Mouse (Mus musculus) cerebellum, adult (tissue): ENCODE results near the gene Bicral.

Source experiments
- ATAC-seq: cut with Nextera tagmentation; 2 replicates; pipeline ENCODE4 v1.9.2; 2017; ENCODE audit warnings: mild to moderate bottlenecking, moderate library complexity, mixed read lengths; ENCODE audit not compliant: insufficient number of reproducible peaks, low FRiP score, low TSS enrichment

The Bicral gene

GRCm38 (mm10) chr17:46857903-46858748 is at the start of gene Bicral:
Bicral (minus strand) TSS chr17:46858482.
- 0 out of 2 replicates have a peak, but pooled peaks have one; percentile 18 for ATAC-seq

DNA sequence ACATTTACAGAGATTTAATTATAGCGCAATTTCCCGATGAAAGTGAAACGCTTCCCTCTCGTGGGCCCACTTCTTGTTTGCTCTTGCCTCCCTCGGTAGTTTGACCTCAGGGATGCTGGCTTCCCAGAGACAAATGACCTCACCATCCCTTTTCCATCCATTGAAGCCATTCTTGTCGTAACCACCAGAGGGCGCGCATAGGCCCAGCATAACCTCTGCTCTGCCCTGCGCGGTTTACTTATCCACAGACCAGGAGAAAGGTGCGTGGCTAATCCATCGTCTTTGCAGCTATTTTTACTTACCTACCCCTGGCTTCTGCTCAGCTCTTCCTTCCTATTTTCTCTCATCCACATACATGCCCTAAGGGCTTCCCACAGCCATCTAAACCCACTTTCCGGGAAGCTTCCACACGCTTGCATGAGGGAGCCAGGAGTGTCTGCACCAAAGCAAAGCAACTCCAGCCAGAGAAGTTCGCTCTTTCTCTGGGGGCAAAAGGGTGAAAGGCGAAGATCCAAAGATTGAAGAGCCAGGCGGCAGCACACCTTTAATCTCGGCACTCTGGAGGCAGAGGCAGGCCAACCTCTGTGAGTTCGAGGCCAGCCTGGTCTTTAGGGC is 45.7 kb upstream of the Bicral start:
- peak; percentile 88; the same call in 1 of the 2 replicates for ATAC-seq

DNA sequence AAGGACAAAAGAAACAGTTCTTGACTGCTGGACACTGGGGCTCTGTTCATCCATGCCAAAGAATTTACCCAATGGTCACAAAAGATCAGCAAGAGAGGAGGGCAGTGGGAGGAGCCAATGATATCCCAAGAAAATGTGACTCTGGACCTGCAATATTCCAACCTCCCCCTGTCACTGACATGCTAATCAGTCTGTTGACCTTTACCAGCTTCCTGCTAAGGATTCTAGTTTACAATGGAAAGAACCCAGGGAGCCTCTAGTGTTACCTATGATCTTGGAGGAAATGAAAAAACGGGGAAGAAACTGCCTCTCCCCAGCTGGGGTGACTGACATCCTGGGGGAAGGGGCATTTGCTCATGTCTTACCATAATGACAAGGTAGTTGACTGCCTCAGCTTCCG is 42.7 kb upstream of the Bicral start:
- no peak for ATAC-seq

GRCm38 (mm10) chr17:46897221-46897950 is 39.1 kb upstream of the Bicral start:
- no peak for ATAC-seq

DNA sequence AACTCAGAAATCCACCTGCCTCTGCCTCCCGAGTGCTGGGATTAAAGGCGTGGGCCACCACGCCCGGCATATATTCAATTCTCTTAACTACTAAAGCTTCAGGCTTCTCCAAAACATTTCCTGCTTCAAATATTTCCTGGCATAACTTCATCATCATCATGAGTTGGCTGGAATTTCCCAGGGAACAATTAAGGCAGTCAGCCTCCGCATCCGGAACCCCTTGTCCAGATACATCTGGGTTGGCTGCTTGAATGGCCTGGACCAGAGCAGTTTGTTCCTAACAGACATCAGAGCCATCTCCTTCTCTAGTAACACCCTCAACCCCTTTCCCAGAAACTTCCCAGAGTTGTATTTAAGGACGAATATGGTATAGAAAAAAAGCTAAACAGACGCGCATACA is 37.1 kb upstream of the Bicral start:
- ATAC-seq = no peak

- peak; percentile 0; the same call in 1 of the 2 replicates for ATAC-seq
Measured at GRCm38 (mm10) chr17:46890843-46891594, 32.7 kb upstream of the Bicral start.

DNA sequence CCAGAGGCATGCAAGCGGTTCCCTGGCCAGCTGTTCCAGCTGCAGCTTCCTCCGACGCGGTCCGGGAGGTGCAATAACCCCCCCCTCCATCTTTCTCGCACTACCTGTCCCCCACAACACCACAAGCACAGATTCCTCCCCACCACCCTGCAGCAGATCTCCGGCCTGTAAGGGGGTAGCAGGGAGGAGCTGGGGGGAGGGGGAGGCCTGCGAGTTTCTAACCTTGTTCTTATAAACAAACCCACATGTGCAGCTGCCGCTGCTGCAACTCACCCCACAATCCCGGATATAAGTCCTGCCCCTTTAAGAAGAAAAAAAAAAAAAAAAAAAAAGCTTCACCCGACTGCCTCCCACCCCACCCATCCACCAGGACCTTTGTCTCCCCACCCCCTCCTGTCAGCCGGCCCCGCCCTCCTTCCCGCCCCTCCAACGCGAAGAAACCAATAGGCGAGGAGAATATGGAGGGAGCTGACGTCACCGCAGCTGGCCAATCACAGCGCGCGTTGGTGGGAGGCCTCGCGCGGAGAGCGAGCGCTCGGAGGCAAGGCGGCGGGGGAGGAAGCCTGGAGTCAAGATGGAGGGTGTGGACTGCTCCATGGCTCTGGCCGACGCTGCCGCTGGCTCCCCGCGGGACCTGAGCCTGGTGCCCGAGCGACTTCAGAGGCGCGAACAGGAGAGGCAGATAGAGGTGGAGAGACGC is 32.0 kb upstream of the Bicral start, which contains the start of gene Tbcc:
Gene Tbcc, plus strand, starts transcription at position 569 of the 700 bp plus-strand sequence.
- ATAC-seq = peak; percentile 87

GRCm38 (mm10) chr17:46889450-46890084 is 31.3 kb upstream of the Bicral start:
- ATAC-seq = peak; percentile 59

- ATAC-seq = no peak
Measured at GRCm38 (mm10) chr17:46888511-46889212, 30.4 kb upstream of the Bicral start.

DNA sequence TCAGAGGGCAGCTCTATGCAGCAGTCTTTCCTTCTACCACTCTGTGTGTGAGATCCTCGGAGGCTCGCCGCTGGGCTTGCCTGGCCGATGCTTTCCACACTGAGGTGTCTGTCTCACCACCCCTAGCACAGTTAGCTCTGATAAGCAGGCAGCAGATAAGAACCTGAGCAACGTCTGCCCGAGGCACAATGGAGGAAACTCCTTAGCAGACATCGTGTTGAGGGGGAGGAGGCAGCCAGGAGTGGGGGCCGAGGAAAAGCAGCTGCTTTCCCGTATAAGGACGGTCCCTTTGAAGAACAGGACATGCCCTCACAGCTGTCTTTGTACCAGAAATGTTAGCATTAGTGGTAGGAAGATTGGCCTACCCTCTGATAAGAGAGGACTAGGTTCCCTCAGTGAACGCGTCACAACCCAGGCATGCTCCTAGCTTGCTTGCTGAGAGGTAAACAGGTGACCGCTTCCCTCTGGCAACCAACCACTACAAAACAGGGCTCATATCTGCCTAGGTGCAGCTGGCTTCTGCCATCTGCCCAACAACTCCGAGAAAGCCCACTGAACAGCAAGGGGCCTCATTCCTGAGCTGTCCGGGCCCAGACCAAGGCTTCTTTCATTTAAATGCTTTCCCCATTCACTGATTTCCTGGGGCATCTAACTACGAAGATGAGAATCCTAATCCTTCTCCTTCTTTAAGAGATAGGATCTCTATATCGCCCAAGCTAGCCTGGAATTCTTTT is 27.8 kb upstream of the Bicral start:
- ATAC-seq = no peak

DNA sequence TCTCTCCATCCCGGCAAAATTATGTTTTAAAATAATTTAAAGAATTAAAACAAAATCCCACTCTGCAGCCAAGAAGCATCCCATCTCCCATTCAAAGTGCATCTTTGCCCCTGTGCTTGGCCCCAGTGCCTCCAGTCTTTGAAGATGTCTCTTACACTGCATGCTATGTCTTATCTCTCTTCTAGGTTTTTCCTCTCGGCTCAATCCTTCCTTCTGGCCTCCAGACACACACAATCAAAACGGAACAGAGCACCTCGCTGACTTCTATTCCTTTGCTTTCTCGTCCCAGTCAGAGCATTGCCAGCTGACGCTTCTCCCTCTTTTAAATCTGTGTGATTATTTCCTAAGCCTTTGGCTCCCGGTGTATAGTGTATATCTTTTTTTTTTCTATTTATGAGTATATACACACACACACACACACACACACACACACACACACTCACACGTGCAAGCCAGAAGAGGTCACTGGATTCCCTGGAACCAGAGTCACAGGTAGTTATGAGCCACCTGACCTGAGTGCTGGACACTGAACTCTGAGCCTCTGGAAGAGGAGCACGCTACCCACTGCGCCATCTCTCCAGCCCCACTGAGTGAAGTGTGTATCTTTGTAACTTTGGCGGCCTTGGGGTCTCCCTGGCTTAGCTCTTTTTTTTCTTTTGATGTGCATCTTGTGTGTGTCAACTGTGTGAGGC is 27.1 kb upstream of the Bicral start:
- no peak for ATAC-seq

DNA sequence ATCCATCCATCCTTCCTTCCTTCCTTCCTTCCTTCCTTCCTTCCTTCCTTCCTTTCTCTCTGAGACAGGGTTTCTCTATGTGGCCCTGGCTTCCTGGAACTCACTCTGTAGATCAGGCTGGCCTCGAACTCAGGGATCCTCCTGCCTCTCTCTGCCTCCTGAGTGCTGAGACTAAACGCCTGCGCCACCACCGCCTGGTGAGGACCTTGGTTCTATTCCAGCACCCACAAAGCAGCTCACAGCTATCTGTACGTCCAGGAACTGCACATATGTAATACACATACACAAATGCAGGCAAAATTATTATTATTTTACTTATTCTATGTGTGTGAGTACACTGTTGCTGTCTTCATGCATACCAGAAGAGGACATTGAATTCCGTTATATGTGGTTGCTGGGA is 26.5 kb upstream of the Bicral start:
- no peak for ATAC-seq

DNA sequence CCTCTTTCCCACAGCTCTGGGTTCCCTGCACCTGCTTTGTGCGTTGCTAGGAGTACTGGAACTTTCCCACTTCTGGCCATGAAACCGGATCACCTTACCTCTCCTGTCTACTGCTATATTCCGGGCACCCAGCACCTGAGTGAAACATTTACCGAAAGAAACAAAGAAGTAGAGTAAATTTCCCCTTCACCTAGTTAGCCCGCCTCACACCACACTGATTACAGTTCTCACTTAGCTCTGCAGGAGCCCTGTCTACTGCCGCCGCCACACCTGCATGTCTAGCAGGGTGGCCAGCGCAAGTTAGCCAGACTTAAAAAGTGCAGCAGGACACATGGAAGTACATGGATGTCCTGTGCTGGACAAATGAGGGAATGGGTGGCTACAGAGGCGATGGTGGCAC is 24.8 kb upstream of the Bicral start:
- no peak for ATAC-seq

DNA sequence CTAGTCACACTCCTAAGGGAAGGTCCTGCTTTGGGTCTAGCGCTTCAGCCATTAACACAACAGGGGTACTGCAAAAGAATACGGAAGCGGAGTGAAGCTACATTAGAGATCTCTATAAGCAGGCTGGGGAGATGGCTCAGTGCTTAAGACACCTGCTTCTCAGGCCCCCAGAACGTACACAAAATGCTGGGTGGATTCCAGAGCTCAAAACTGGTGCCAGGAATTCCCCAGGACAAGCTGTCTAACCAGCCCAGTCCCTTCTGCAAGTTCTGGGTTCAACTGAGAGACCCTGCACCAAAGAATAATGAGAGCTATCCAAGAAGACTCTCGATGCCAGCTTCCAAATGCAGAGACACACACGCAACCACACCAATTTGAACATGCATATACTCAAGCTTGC is 23.4 kb upstream of the Bicral start:
- ATAC-seq = no peak

DNA sequence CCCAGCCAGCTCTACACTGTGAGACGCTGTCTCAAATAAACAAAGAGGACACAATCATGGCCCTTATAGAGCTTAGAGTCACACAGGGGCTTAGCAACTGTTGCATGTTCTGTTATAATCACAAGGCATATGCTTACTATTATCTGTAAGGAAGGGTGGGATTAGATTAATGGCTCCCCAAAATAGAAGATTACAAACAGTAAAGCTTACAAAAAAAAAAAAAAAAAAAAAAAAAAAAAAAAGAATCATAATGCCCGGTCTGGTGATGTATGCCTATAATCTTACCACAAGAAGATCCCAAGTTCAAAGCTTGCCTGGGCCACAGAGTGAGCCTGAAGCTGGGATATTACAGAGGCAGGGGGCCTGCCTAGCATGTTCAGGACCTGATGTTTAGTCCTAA is 22.0 kb upstream of the Bicral start:
- no peak for ATAC-seq

DNA sequence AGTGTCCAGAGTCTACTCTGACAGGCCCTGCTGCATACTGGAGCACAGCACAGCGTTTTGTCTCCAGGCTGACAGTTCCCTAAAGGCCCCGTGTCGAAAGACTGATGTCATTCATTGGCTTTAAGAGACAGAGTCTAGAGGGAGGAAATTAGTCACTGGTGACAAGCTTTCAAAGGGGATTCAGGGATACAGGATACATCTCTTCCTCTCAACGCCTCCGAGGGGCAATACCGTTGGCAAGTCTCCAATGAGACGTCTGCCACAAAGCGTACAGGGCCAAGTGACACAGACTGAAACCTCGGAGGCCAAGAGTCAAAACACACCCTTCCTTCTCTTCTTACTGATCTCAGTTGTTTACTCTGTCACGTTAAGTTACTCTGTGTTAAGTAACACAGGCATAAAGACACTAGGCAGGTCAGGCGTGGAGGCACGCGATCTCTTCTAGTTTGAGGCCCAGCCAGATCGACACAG is 21.6 kb upstream of the Bicral start:
- ATAC-seq = no peak

GRCm38 (mm10) chr17:46877061-46877460 is 18.8 kb upstream of the Bicral start:
- ATAC-seq = no peak
